Mouse (Mus musculus): ENCODE data around the gene Srrm4. TPM values are rescaled to one million over a fixed set of nuclear protein-coding genes. Genes with fewer than 3 reads are reported as not detected.

Gene Srrm4
- 15.7 and 16.3 TPM in 2 replicates for polyA plus RNA-seq (2015; fragmentation: Nextera tagmentation; extraction: Ambion mirVana)

DNA sequence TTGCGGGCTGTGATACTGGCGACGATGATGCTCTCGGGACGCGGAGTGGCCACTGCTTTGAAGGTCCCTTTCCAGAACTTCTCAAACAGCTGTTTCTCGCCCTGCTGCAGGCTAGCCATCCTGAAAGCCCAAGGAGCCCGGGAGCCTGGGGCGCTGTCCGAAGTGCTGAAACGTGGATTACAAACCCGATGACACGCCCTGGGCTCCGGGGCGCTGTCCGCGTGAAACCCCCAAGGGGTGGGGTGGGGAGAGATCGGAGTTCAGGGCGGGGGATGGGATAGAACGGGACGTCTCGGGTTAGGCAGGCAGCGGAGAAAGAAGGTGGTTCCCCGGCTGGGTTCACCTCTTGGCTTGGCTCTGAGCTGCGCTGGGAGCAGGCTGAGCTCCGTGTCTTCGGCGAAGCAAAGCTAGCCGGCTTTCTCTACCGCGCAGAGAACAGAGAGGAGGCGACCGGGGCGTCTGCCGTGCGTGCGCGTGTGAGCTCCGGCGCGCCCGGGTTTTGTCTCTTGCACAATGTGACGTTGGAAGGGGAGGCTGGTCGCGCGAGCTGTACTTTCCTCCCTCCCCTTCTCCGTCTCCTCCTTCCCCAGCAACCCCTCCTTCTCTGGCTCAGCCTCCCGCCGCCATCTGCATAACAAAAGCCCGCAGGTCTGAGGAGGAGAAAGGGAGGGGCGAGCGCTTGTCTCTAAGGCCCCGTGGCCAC lies at the start of gene Srrm4:
Gene Srrm4, minus strand, starts transcription at position 472 of the 703 bp plus-strand sequence.
- Histone ChIP-seq H3K4me1 (ENCODE audit: control insufficient read depth, insufficient read depth, low read depth, low read length) (peaks cover 21% of the 10 kb centered on the region), H3K27ac (ENCODE audit: low read depth, low read length) (peak within 1 kb of the TSS; percentile 81), H3K9ac (ENCODE audit: low read depth, low read length) (peak within 1 kb of the TSS; percentile 79), H3K27me3 (replicated peaks; ENCODE audit: control insufficient read depth, insufficient read depth, low read length) (no peaks in the 10 kb centered on the region), H3K4me3 (ENCODE audit: low read length) (peak within 1 kb of the TSS; percentile 81), H3K4me2 (ENCODE audit: low read length) (peak within 1 kb of the TSS; percentile 85), H3K36me3 (ENCODE audit: control insufficient read depth, insufficient read depth, low read length) (no peaks in the 10 kb centered on the region), H3K9me3 (ENCODE audit: control insufficient read depth, low read length) (no peaks in the 10 kb centered on the region)
- 0% methylated on average over 41 of the region's 53 CpGs for WGBS
- peak; percentile 92 for ATAC-seq

DNA sequence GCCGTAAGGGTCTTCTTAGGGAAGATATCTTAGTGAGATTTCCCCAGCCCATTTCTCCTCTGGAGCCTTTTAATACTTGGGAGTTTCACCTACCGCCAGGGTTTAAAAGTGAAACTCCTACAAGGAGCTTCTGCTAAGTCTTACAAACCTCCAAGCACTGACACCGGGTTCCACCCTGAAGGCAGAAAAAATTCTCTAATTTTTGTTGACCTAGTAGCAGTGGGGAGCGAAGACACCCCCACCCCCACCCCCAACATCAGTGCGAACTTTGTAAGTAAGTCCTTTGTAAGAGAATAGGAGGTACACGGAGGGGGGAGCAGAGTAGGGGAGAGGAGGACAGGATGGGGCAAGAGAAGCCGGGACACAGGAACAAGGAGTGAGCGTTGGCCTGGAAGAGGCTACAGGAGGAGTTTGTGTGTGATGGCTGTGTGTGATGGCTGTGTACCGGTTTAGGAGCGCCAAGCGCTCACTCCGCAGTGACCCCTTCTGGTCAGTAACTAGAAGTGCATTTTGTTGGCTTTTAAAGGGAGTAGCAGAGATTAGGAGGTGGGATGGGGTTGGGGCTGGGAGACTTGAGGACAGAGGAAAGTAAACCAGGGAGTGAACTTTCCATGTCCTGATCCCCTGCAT lies 1.3 kb upstream of the Srrm4 start:
- Histone ChIP-seq H3K9me3 (ENCODE audit: control insufficient read depth, low read length) (no peaks in the 10 kb centered on the region), H3K4me2 (ENCODE audit: low read length) (peak overlapping the region; percentile 85), H3K36me3 (ENCODE audit: control insufficient read depth, insufficient read depth, low read length) (no peaks in the 10 kb centered on the region), H3K27me3 (replicated peaks; ENCODE audit: control insufficient read depth, insufficient read depth, low read length) (no peaks in the 10 kb centered on the region), H3K9ac (ENCODE audit: low read depth, low read length) (peak overlapping the region; percentile 9; the same call in 1 of the 2 replicates), H3K4me1 (ENCODE audit: control insufficient read depth, insufficient read depth, low read depth, low read length) (peaks cover 10% of the 10 kb centered on the region), H3K4me3 (ENCODE audit: low read length) (peak overlapping the region; percentile 81), H3K27ac (ENCODE audit: low read depth, low read length) (peak overlapping the region; percentile 81)
- peak; percentile 42 for ATAC-seq
- WGBS, result under 1% methylated on average over 12 of the region's 12 CpGs

DNA sequence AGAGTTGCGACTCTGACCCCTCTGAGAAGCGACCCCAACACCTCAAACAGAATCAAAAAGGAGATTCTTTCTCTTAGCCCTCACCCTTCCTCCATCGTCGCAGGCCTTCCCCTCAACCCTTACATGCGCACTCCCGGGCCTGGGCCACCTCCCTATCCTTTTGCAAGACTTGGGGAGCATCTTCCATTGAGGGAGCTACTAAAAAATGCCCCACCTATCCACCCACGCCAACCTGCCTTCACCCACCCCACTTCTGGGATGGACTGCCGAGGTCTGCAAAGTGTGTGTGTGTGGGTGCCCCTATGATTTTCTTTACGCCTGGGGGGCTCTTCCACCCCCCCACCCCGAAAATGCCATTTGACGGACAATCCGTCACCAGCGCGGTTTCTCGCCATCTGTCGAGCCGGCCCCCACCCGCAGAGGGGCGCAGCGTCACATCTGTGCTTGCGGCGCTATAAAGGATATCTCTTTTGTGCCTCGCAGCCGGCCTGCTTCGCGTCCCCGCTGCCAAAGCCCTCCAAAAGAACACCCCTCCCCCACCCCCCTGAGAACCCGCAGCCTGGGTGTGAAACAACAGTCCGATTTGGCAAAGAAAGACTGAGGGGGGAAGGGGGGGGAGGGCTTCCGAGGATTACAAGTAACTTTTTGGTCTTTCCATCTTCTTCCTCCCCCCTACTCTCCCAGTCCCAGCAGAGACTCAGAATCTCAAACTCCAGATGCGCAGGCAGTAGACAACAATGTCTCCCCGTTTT lies 608 bp upstream of the Srrm4 start:
- no peaks in the 10 kb centered on the region for H3K36me3 ChIP-seq (ENCODE audit: control insufficient read depth, insufficient read depth, low read length)
- under 1% methylated on average over 32 of the region's 32 CpGs for WGBS
- H3K9ac ChIP-seq (ENCODE audit: low read depth, low read length), result peak overlapping the region; percentile 79
- H3K4me3 ChIP-seq (ENCODE audit: low read length), result peak overlapping the region; percentile 81
- H3K4me1 ChIP-seq (ENCODE audit: control insufficient read depth, insufficient read depth, low read depth, low read length), result peaks cover 13% of the 10 kb centered on the region
- no peaks in the 10 kb centered on the region for H3K27me3 ChIP-seq (replicated peaks; ENCODE audit: control insufficient read depth, insufficient read depth, low read length)
- no peaks in the 10 kb centered on the region for H3K9me3 ChIP-seq (ENCODE audit: control insufficient read depth, low read length)
- peak overlapping the region; percentile 81 for H3K27ac ChIP-seq (ENCODE audit: low read depth, low read length)
- peak overlapping the region; percentile 85 for H3K4me2 ChIP-seq (ENCODE audit: low read length)
- ATAC-seq, result peak; percentile 19; the same call in 1 of the 2 replicates

DNA sequence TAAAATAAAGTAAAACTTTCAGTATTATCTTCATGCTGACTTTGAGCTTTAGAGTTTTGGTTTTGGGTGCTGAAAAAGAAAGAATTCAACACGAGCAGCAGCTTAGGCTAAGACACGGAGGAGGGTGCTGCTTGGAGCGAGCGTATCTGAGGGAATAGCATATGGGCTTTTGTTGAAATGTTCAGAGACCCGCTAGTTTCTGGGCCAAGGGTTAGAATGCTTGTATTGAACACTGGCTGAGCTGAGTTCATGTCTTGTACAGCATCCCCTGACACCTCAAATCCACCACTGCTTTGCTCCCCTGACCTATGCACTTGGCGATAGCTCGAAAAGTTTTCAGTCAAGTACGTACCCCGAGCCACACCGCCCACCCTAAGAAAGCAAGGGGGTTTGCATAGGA lies 919 bp downstream of the Srrm4 start:
- Histone ChIP-seq H3K4me1 (ENCODE audit: control insufficient read depth, insufficient read depth, low read depth, low read length) (peaks cover 25% of the 10 kb centered on the region), H3K4me2 (ENCODE audit: low read length) (peak overlapping the region; percentile 85), H3K27me3 (replicated peaks; ENCODE audit: control insufficient read depth, insufficient read depth, low read length) (no peaks in the 10 kb centered on the region), H3K27ac (ENCODE audit: low read depth, low read length) (peak overlapping the region; percentile 81; the same call in 1 of the 2 replicates), H3K4me3 (ENCODE audit: low read length) (peak overlapping the region; percentile 81), H3K9me3 (ENCODE audit: control insufficient read depth, low read length) (no peaks in the 10 kb centered on the region), H3K9ac (ENCODE audit: low read depth, low read length) (peak overlapping the region; percentile 79), H3K36me3 (ENCODE audit: control insufficient read depth, insufficient read depth, low read length) (no peaks in the 10 kb centered on the region)
- no peak for ATAC-seq
- WGBS, result under 1% methylated on average over 10 of the region's 10 CpGs

DNA sequence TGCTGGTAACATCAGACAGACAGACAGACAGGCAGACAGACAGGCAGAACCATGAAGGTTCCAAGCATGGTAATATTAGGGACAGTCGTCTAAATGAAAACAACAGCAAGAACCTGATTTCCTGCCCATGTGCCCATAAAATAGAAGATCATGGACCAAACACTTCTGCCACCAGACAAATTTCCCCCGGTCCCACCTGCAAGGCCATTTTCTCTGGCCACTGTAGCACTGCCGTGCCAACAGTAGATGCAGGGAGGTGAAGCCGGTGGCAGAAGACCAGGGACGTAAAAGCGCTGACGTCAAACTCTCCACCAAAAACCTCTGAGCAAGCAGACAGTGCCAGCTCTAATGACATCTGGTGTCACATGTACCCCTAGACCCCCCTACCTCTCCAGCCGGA lies 2.0 kb downstream of the Srrm4 start:
- 24% methylated on average over 8 of the region's 8 CpGs for WGBS
- Histone ChIP-seq H3K27me3 (replicated peaks; ENCODE audit: control insufficient read depth, insufficient read depth, low read length) (no peaks in the 10 kb centered on the region), H3K4me2 (ENCODE audit: low read length) (peak overlapping the region; percentile 85), H3K36me3 (ENCODE audit: control insufficient read depth, insufficient read depth, low read length) (no peaks in the 10 kb centered on the region), H3K27ac (ENCODE audit: low read depth, low read length) (0 out of 2 replicates have a peak overlapping the region, but pooled peaks have one; percentile 44), H3K9ac (ENCODE audit: low read depth, low read length) (peak overlapping the region; percentile 79), H3K4me1 (ENCODE audit: control insufficient read depth, insufficient read depth, low read depth, low read length) (peaks cover 25% of the 10 kb centered on the region), H3K9me3 (ENCODE audit: control insufficient read depth, low read length) (no peaks in the 10 kb centered on the region), H3K4me3 (ENCODE audit: low read length) (peak overlapping the region; percentile 81)
- ATAC-seq, result no peak

DNA sequence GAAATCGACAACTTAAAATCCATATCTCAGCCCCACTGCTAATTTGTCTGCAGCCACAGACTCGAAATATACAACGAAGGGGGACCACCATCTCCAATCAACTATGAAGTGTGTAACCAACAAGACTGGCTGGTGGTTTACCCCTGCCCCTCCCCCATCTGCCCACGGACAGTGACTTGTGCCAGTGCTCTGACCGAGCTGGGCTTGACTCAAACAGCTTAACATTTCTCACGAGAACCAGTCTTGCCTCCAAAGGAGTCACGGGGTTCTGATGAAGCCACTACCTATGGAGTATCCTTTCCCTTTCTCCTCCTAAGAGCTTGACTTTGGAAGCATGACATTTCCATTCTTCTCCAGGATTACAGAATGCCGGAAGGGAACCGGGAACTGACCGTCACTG lies 2.8 kb downstream of the Srrm4 start:
- WGBS, result 31% methylated on average over 10 of the region's 10 CpGs
- H3K27ac ChIP-seq (ENCODE audit: low read depth, low read length), result no peak overlapping the region
- ATAC-seq, result no peak
- H3K9me3 ChIP-seq (ENCODE audit: control insufficient read depth, low read length), result no peaks in the 10 kb centered on the region
- peak overlapping the region; percentile 79 for H3K9ac ChIP-seq (ENCODE audit: low read depth, low read length)
- no peaks in the 10 kb centered on the region for H3K27me3 ChIP-seq (replicated peaks; ENCODE audit: control insufficient read depth, insufficient read depth, low read length)
- no peaks in the 10 kb centered on the region for H3K36me3 ChIP-seq (ENCODE audit: control insufficient read depth, insufficient read depth, low read length)
- peak overlapping the region; percentile 85 for H3K4me2 ChIP-seq (ENCODE audit: low read length)
- H3K4me3 ChIP-seq (ENCODE audit: low read length), result peak overlapping the region; percentile 81
- H3K4me1 ChIP-seq (ENCODE audit: control insufficient read depth, insufficient read depth, low read depth, low read length), result peaks cover 25% of the 10 kb centered on the region

DNA sequence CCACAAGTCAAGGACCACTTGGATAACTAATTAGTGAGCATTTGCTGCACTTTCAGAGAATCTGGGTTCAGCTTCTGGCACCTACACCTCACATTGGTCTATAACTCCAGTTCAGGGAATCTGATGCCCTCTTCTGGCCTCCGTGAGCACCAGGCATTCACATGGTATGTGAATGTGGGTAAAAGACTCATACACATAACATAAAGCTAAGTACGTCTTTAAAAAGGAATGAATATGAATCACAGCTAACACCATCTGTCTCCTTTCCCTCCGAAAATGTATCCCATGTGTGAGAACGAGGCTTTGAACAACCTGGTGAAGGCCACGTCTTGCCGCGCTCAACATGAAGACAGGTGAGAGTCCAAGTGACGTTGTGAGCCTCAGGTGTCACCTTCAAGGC lies 12.1 kb downstream of the Srrm4 start:
- no peaks in the 10 kb centered on the region for H3K9me3 ChIP-seq (ENCODE audit: control insufficient read depth, low read length)
- no peaks in the 10 kb centered on the region for H3K4me1 ChIP-seq (ENCODE audit: control insufficient read depth, insufficient read depth, low read depth, low read length)
- 0 out of 2 replicates have a peak, but pooled peaks cover 2% of the 10 kb centered on the region for H3K36me3 ChIP-seq (ENCODE audit: control insufficient read depth, insufficient read depth, low read length)
- ATAC-seq, result no peak
- 84% methylated on average over 8 of the region's 8 CpGs for WGBS
- no peak overlapping the region for H3K4me3 ChIP-seq (ENCODE audit: low read length)
- no peak overlapping the region for H3K9ac ChIP-seq (ENCODE audit: low read depth, low read length)
- H3K4me2 ChIP-seq (ENCODE audit: low read length), result no peak overlapping the region
- no peak overlapping the region for H3K27ac ChIP-seq (ENCODE audit: low read depth, low read length)
- no peaks in the 10 kb centered on the region for H3K27me3 ChIP-seq (replicated peaks; ENCODE audit: control insufficient read depth, insufficient read depth, low read length)

DNA sequence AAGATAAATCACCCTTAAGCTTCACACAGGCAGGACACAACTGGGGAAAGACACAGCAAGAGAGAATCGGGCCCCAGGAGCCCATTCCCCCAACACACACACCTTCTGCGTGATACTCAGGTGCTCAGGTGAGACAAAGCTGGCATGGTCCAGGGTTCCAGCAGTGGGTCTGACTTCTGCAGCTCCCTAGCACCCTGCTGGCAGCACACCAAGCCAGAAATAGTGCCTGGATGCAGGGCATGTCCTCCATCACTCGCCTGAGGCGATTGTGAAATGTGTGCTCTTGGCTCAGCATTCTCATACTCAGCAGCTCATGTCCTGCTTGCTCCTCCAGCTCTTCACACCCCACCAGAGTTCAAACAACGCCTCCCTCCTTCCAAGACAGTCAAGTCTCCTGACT lies 14.5 kb downstream of the Srrm4 start:
- Histone ChIP-seq H3K4me2 (ENCODE audit: low read length) (no peak overlapping the region), H3K27ac (ENCODE audit: low read depth, low read length) (no peak overlapping the region), H3K4me3 (ENCODE audit: low read length) (no peak overlapping the region), H3K9me3 (ENCODE audit: control insufficient read depth, low read length) (no peaks in the 10 kb centered on the region), H3K4me1 (ENCODE audit: control insufficient read depth, insufficient read depth, low read depth, low read length) (peaks cover 8% of the 10 kb centered on the region), H3K27me3 (replicated peaks; ENCODE audit: control insufficient read depth, insufficient read depth, low read length) (no peaks in the 10 kb centered on the region), H3K9ac (ENCODE audit: low read depth, low read length) (no peak overlapping the region), H3K36me3 (ENCODE audit: control insufficient read depth, insufficient read depth, low read length) (0 out of 2 replicates have a peak, but pooled peaks cover 2% of the 10 kb centered on the region)
- ATAC-seq, result no peak
- 75% methylated on average over 5 of the region's 5 CpGs for WGBS

DNA sequence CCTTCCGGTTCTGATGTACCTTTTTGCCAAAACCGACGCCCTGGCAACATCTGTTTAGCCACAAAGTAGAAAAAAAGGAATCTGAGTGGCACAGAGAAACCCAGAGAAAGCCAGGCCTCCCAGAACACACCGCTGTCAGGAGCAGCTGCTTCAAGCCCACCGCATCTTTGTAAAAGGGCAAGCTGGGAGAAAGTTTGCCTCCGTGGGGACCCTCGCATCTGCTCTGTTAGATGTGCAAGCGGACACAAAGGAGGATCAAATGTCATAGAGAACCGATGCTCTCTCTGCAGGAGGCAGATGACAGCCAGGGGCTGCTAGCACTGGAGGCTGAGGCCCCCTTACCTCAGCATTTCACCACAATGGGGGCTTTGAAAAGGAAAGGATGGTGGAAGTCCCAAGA lies 18.3 kb downstream of the Srrm4 start:
- no peak overlapping the region for H3K27ac ChIP-seq (ENCODE audit: low read depth, low read length)
- no peak for ATAC-seq
- no peak overlapping the region for H3K4me2 ChIP-seq (ENCODE audit: low read length)
- H3K36me3 ChIP-seq (ENCODE audit: control insufficient read depth, insufficient read depth, low read length), result 0 out of 2 replicates have a peak, but pooled peaks cover 2% of the 10 kb centered on the region
- no peaks in the 10 kb centered on the region for H3K9me3 ChIP-seq (ENCODE audit: control insufficient read depth, low read length)
- peak overlapping the region; percentile 35; the same call in 1 of the 2 replicates for H3K9ac ChIP-seq (ENCODE audit: low read depth, low read length)
- peaks cover 21% of the 10 kb centered on the region for H3K4me1 ChIP-seq (ENCODE audit: control insufficient read depth, insufficient read depth, low read depth, low read length)
- no peaks in the 10 kb centered on the region for H3K27me3 ChIP-seq (replicated peaks; ENCODE audit: control insufficient read depth, insufficient read depth, low read length)
- WGBS, result 12% methylated on average over 9 of the region's 9 CpGs
- H3K4me3 ChIP-seq (ENCODE audit: low read length), result no peak overlapping the region
